Mouse (Mus musculus): ENCODE measurements around the gene Olfr957. TPM values are rescaled to one million over a fixed set of nuclear protein-coding genes. Genes with fewer than 3 reads are reported as not detected.

The Olfr957 gene
- not detected for polyA plus RNA-seq (2017; shearing (Covaris generic))

GRCm38 (mm10) chr9:39515531-39515930, at the start of gene Olfr957:
Gene Olfr957, minus strand, starts transcription at chr9:39515809.

GRCm38 (mm10) chr9:39553946-39554345, 38.3 kb upstream of the Olfr957 start, which contains the start of gene Olfr958:
Gene Olfr958, minus strand, starts transcription at chr9:39554054.

GRCm38 (mm10) chr9:39493895-39494294, 21.7 kb downstream of the Olfr957 start, which contains the start of gene Olfr44:
Gene Olfr44, minus strand, starts transcription at chr9:39493995.

GRCm38 (mm10) chr9:39471844-39472243, 43.8 kb downstream of the Olfr957 start, which contains the start of gene Olfr955:
Gene Olfr955, minus strand, starts transcription at chr9:39471944.

Other genes starting within 250 kb of the Olfr957 start
- not detected for gene Olfr945, start 239.0 kb downstream of the Olfr957 start, polyA plus RNA-seq (2017; shearing (Covaris generic))
- not detected for gene Olfr948, start 189.8 kb downstream of the Olfr957 start, polyA plus RNA-seq (2017; shearing (Covaris generic))
- gene Olfr951, start 128.4 kb downstream of the Olfr957 start, polyA plus RNA-seq (2017; shearing (Covaris generic)), result not detected
- not detected for gene Olfr952, start 88.7 kb downstream of the Olfr957 start, polyA plus RNA-seq (2017; shearing (Covaris generic))
- gene Olfr954, start 59.1 kb downstream of the Olfr957 start, polyA plus RNA-seq (2017; shearing (Covaris generic)), result not detected
- gene Olfr955, start 43.9 kb downstream of the Olfr957 start, polyA plus RNA-seq (2017; shearing (Covaris generic)), result not detected
- gene Olfr44, start 21.8 kb downstream of the Olfr957 start, polyA plus RNA-seq (2017; shearing (Covaris generic)), result not detected
- gene Olfr958, start 38.2 kb upstream of the Olfr957 start, polyA plus RNA-seq (2017; shearing (Covaris generic)), result not detected
- not detected for gene Olfr959, start 59.8 kb upstream of the Olfr957 start, polyA plus RNA-seq (2017; shearing (Covaris generic))
- 0.18 TPM for gene AW551984, start 88.6 kb upstream of the Olfr957 start, polyA plus RNA-seq (2017; shearing (Covaris generic))
- not detected for gene Olfr148, start 94.8 kb upstream of the Olfr957 start, polyA plus RNA-seq (2017; shearing (Covaris generic))
- gene Olfr960, start 105.6 kb upstream of the Olfr957 start, polyA plus RNA-seq (2017; shearing (Covaris generic)), result not detected
- not detected for gene Olfr961, start 129.3 kb upstream of the Olfr957 start, polyA plus RNA-seq (2017; shearing (Covaris generic))
- not detected for gene Olfr963, start 151.4 kb upstream of the Olfr957 start, polyA plus RNA-seq (2017; shearing (Covaris generic))
- not detected for gene Olfr149, start 191.3 kb upstream of the Olfr957 start, polyA plus RNA-seq (2017; shearing (Covaris generic))
- gene Olfr965, start 195.5 kb upstream of the Olfr957 start, polyA plus RNA-seq (2017; shearing (Covaris generic)), result not detected
- gene Olfr150, start 215.2 kb upstream of the Olfr957 start, polyA plus RNA-seq (2017; shearing (Covaris generic)), result not detected
- not detected for gene Olfr967, start 230.4 kb upstream of the Olfr957 start, polyA plus RNA-seq (2017; shearing (Covaris generic))